Mouse (Mus musculus) olfactory bulb, adult 2 months (tissue): ENCODE measurements around the gene Unk.

Source experiments
- CTCF ChIP-seq: fragments of 200-500 bp; IDR thresholded peaks from 2 replicates; pipeline ENCODE4 v1.5.1; 2012; ENCODE audit warnings: low read depth, mild to moderate bottlenecking, low read length, moderate library complexity; ENCODE audit not compliant: insufficient read depth
- POLR2A ChIP-seq: fragments of 200-500 bp; IDR thresholded peaks from 2 replicates; pipeline ENCODE4 v1.6.1; 2012; ENCODE audit warnings: mild to moderate bottlenecking, low read depth, low read length, moderate library complexity; ENCODE audit not compliant: insufficient read depth

DNA sequence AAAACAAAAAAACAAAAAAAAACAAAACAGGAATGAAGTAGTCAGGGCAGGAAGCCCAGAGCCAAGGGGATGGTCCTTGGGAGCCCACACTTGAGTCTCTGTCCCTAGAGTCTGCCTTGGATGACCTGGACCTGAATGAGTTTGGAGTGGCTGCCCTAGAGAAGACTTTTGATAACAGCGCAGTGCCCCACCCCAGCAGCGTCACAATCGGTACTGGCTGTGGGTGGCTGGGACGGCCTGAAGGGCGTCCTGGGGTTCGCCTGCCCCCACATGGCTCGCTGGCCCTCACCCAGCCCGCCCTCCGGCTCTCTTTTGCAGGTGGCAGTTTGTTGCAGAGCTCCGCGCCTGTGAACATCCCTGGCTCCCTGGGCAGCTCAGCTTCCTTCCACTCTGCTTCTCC, 25.8 kb downstream of the Unk start:
- no peak for TF ChIP-seq CTCF
- TF ChIP-seq POLR2A: no peak
